Mouse (Mus musculus) left cerebral cortex, adult 2 months (tissue): ENCODE measurements around the gene Kif2c. TPM values are rescaled to one million over a fixed set of nuclear protein-coding genes. Genes with fewer than 3 reads are reported as not detected.

Experiments
- DNase-seq, 2 experiments: peaks; one replicate each; pipeline ENCODE4 v3.0.0; 2021 to 2022; ENCODE audit warnings: low spot score in 2 of 2, mixed read lengths in 1 of 2; ENCODE audit errors: extremely low spot score in 1 of 2
- H3K27ac ChIP-seq: fragments of 200-600 bp; 2 replicates; pipeline ENCODE4 v1.8.1; 2022
- H3K4me3 ChIP-seq: fragments of 200-600 bp; 2 replicates; pipeline ENCODE4 v1.8.1; 2022
- CTCF ChIP-seq: fragments of 200-600 bp; IDR thresholded peaks from 2 replicates; pipeline ENCODE4 v1.8.1; 2022; ENCODE audit warnings: antibody characterized with exemption, mild to moderate bottlenecking, moderate library complexity
- intact Hi-C: fragments of 180-260 bp; cut with DNase I; formaldehyde crosslinking; loops from one replicate; pipeline ENCODE4 v1.15.1; 2025
- total RNA-seq, 2 experiments: library from RNA; stranded (reverse); gene quantifications; 2 replicates each; pipeline ENCODE4 v1.2.3; 2021

Gene Kif2c
- total RNA-seq, 2 experiments from 2014 or later, result not detected

DNA sequence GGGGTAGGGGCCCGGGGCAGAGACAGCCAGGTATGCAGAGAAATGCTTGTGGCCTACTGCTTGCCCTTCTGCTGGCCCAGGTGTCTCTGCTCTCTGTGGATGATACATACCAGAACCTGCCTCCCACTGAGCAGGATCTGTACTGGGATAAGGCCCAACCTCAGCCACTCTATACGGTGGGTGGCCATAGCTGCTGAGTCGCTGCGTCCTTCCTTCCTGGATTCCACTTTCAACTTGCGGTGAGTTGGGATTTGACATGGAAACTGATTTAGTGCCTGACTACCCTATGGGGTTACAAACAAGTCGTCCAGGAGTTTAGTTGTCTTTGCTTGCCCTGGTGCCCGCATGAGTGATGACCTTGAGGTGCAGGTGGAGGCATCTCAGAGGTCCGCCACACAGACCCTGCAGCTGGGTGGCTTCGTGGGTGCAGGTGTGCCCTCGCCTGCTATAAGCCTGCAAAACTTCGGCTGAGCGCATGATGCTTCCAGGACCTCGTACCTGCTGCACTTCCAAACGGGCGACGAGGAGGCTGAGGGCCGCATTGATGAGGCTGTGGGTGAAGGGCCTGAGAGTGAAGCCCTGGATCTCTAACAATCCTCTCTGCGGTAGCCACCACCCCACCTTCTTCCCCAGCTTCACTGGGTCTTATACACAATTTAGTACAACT is 34.3 kb downstream of the Kif2c start:
- intact Hi-C loops, result no loop called here
- DNase-seq, result no peak
- no peak for TF ChIP-seq CTCF
- no peak overlapping the region for H3K4me3 ChIP-seq
- H3K27ac ChIP-seq, result no peak overlapping the region

DNA sequence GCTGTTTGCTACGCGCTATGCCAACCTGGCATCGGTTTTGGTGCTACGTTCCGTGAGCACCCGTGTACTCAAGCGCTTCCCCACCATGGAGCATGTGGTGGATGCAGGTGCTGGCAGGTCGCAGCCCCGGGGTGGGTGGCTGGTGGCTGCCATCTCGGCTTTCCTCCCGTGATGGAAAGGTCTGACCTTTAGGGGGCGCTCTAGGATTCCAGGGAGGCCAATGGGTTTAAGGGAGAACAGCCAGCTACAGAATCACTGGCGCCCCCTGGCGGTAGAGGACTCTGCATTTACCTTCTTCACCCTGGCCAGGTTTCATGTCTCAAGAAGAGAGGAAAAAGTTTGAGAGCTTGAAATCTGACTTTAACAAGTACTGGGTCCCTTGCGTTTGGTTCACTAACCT is 36.3 kb downstream of the Kif2c start:
- H3K27ac ChIP-seq, result no peak overlapping the region
- intact Hi-C loops, result no loop called here
- peak; percentile 72 to 74 for DNase-seq
- TF ChIP-seq CTCF, result peak; percentile 91
- H3K4me3 ChIP-seq, result no peak overlapping the region

DNA sequence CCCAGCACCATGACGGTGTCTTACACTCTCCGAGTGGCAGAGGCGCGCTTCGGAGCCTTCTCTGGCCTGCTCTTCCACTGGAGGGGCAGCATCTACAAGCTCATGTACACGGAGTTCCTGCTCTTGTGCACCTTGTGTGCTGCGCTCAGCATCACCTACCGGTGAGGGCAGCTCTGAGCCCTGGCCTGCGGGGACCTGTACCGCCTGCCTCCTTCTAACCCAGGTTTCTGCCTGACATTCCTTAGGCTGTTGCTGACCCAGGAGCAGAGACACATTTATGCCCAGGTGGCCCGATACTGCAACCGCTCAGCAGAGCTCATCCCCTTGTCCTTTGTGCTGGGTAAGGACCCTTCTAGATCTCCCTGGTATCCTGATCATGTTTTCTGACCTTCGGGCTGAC is 37.2 kb downstream of the Kif2c start:
- no peak for DNase-seq
- no peak overlapping the region for H3K4me3 ChIP-seq
- TF ChIP-seq CTCF, result no peak
- intact Hi-C loops, result no loop called here
- no peak overlapping the region for H3K27ac ChIP-seq

DNA sequence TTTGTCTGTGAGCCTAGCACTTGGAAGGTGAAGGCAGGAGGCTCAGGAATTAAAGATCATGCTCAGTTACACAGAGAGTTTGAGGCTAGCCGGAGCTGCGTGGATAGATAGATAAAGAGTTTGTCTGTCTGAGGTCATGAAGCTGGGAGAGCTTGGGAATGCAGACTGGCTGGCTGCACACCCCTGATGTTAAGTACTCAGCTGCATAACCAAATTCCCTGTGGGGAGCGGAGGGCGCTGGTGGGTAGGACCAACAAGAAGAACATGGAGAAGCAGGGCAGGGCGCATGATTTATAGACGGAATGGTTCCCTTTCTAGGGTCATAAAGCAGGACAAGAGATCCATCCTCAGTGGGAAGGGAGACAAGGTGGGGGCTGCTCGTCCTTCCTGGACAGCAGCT is 39.4 kb downstream of the Kif2c start:
- TF ChIP-seq CTCF, result no peak
- no peak for DNase-seq
- no peak overlapping the region for H3K27ac ChIP-seq
- intact Hi-C loops, result no loop called here
- no peak overlapping the region for H3K4me3 ChIP-seq

- H3K27ac ChIP-seq, result no peak overlapping the region
- H3K4me3 ChIP-seq, result no peak overlapping the region
- intact Hi-C loops, result loop anchor here (2.0 kb wide), 1 partner anchor 138 kb away; no protein-coding TSS in a partner anchor
- TF ChIP-seq CTCF, result peak; percentile 65
- no peak for DNase-seq
These were observed 41.8 kb downstream of the Kif2c start for GRCm38 (mm10) chr4:117140613-117141012.

- Histone ChIP-seq H3K27ac (no peak overlapping the region), H3K4me3 (no peak overlapping the region)
- peak; percentile 85 for TF ChIP-seq CTCF
- no peak for DNase-seq
- intact Hi-C loops, result no loop called here
These were observed 43.2 kb downstream of the Kif2c start for GRCm38 (mm10) chr4:117139217-117139612.

- Histone ChIP-seq H3K27ac (no peak overlapping the region), H3K4me3 (no peak overlapping the region)
- no peak for DNase-seq
- intact Hi-C loops, result no loop called here
- TF ChIP-seq CTCF, result no peak
These were observed 43.9 kb downstream of the Kif2c start for GRCm38 (mm10) chr4:117138295-117139216.

DNA sequence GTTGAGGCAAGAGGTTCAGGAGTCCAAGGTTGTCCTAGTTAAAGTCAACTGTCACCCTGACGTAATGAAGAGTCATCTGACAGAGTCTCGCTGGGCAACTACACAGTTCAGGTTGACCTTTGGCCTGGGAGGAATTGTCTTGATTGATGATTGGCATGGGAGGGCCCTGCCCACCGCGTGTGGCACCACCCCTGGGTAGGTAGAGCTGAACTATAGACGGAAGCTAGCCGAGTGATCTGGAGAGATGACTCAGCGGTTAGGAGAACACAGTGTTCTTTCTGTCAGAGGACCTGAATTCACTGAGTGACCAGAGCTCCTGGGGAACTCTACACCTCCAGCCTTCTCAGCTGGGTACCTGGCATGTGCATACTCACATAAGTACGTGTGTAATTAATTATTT is 46.4 kb downstream of the Kif2c start:
- DNase-seq, result no peak
- intact Hi-C loops, result no loop called here
- TF ChIP-seq CTCF, result no peak
- Histone ChIP-seq H3K27ac (no peak overlapping the region), H3K4me3 (no peak overlapping the region)

DNA sequence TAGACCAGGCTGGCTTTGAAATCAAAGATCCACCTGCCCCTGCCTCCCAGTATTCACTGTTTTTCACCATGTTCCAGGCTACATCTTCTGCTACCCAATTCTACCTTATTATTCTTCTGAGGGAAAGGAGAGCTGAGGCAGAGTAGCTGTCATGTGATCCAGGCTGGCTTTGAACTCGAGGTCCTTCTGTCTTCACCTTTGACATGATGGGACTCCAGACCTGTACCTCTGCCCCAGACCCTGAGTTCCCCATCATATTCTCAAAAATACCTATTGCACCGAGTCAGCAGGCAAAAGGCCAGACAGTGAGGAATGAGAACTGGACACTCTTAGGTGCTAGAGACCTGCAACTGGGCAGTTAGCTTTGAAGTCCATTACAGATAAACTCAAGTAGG is 47.8 kb downstream of the Kif2c start:
- Histone ChIP-seq H3K27ac (no peak overlapping the region), H3K4me3 (no peak overlapping the region; the same call in 1 of the 2 replicates)
- TF ChIP-seq CTCF, result no peak
- DNase-seq, result no peak
- intact Hi-C loops, result loop anchor here (5.0 kb wide), 1 partner anchor 312 kb away; the partner anchor contains the start of gene Hpdl

- Histone ChIP-seq H3K4me3 (peak within 1 kb of the TSS; percentile 73), H3K27ac (peak within 1 kb of the TSS; percentile 89)
- peak; percentile 97 to 98 for DNase-seq
- peak; percentile 2; the same call in 1 of the 2 replicates for TF ChIP-seq CTCF
- intact Hi-C loops, result loop anchor here (5.0 kb wide), 1 partner anchor 312 kb away; the partner anchor contains the start of gene Hpdl
These were observed 48.4 kb downstream of the Kif2c start, which contains the start of gene Plk3 for GRCm38 (mm10) chr4:117133817-117134600. Gene Plk3, minus strand, starts transcription at chr4:117133963.

GRCm38 (mm10) chr4:117133366-117133796 is 49.1 kb downstream of the Kif2c start:
- no peak for TF ChIP-seq CTCF
- H3K4me3 ChIP-seq, result peak overlapping the region; percentile 73
- H3K27ac ChIP-seq, result peak overlapping the region; percentile 89
- no peak for DNase-seq
- intact Hi-C loops, result loop anchor here (5.0 kb wide), 1 partner anchor 311 kb away; the partner anchor contains the start of gene Hpdl
